Mouse (Mus musculus): ENCODE measurements at regions not wholly inside any gene's neighbourhood (a gene's known extent, or its start where the extent isn't known, plus 50 kb on each side); places are given as distances from the start of the nearest gene placed in this dataset.

DNA sequence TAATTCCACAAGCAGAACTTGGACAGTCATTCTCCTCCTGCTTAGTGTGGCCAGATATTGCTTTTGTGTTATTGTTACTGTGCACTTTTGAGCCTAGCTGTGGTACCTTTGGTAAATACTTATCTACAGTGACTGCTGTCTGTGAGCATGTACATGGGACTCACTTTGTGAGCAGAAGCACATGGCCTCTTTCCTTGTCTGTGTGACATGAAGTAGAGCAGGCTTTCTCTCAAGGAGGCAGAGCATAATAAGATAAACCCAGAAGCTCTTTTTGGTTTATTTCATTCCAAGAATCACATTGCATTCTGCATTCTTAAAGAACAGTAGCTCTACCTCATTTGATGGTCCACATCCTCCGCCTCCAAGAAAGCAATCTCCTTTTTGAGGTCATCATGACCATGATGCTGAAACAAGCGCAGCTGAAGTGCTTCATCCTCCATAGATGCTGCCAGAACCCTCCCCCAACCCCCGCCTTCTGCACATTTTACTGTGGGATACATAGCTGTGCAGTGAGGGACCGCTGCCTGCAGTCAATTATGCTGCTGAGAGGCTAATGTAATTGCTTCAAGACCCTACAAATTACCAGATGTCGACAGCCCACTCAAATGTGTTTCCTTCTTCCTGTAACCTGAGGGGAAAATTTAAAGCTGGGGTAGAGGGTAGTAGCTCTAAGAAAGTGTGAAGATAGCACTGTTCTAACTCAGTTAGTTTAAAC is 463.0 kb upstream of the Sphkap start:
- WGBS, result 51% methylated on average over 5 of the region's 5 CpGs
- no peak overlapping the region for H3K4me2 ChIP-seq
- no peak overlapping the region for H3K9ac ChIP-seq
- no peak for ATAC-seq (ENCODE audit: extremely low read depth, insufficient number of reproducible peaks, low FRiP score, low TSS enrichment)
- no peak overlapping the region for H3K4me3 ChIP-seq
- H3K27me3 ChIP-seq (replicated peaks), result no peaks in the 10 kb centered on the region
- H3K27ac ChIP-seq (replicated peaks), result no peak overlapping the region
- H3K36me3 ChIP-seq, result no peaks in the 10 kb centered on the region
- no peaks in the 10 kb centered on the region for H3K9me3 ChIP-seq
- H3K4me1 ChIP-seq, result no peaks in the 10 kb centered on the region

- ATAC-seq (ENCODE audit: extremely low read depth, insufficient number of reproducible peaks, low FRiP score, low TSS enrichment), result no peak
- Histone ChIP-seq H3K9ac (no peak overlapping the region), H3K4me2 (no peak overlapping the region), H3K4me1 (no peaks in the 10 kb centered on the region), H3K4me3 (no peak overlapping the region), H3K36me3 (no peaks in the 10 kb centered on the region), H3K27me3 (replicated peaks) (no peaks in the 10 kb centered on the region), H3K27ac (replicated peaks) (no peak overlapping the region), H3K9me3 (no peaks in the 10 kb centered on the region)
- WGBS, result 80% methylated on average over 2 of the region's 2 CpGs
These were observed 461.0 kb upstream of the Sphkap start for GRCm38 (mm10) chr1:83869046-83869445.

DNA sequence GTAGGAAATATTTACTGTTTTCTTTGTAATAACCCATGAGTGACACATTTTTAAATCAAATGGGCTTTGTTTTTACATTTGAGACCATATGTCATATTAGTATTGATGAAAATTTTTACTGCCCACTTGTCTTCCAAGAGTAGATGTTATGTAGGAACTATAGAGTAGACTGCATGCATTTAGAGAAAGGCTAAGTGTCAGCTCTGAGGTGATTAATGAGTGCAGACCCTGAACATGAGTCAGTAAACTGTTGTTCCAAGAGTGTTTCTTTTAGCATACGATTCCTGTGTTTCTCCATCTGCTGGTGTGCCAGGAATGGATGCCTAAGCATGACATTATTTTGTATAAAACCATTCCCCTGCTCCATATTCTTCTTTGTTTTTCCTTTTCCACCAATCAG is 454.5 kb upstream of the Sphkap start:
- H3K27me3 ChIP-seq (replicated peaks), result no peaks in the 10 kb centered on the region
- ATAC-seq (ENCODE audit: extremely low read depth, insufficient number of reproducible peaks, low FRiP score, low TSS enrichment), result no peak
- H3K4me1 ChIP-seq, result no peaks in the 10 kb centered on the region
- H3K27ac ChIP-seq (replicated peaks), result no peak overlapping the region
- no peak overlapping the region for H3K9ac ChIP-seq
- H3K4me3 ChIP-seq, result no peak overlapping the region
- 65% methylated on average over 1 of the region's 1 CpGs for WGBS
- H3K36me3 ChIP-seq, result no peaks in the 10 kb centered on the region
- no peak overlapping the region for H3K4me2 ChIP-seq
- H3K9me3 ChIP-seq, result no peaks in the 10 kb centered on the region

- Histone ChIP-seq H3K4me2 (no peak overlapping the region), H3K4me3 (no peak overlapping the region), H3K27ac (replicated peaks) (no peak overlapping the region), H3K36me3 (no peaks in the 10 kb centered on the region), H3K9me3 (no peaks in the 10 kb centered on the region), H3K9ac (no peak overlapping the region), H3K4me1 (no peaks in the 10 kb centered on the region), H3K27me3 (replicated peaks) (no peaks in the 10 kb centered on the region)
- ATAC-seq (ENCODE audit: extremely low read depth, insufficient number of reproducible peaks, low FRiP score, low TSS enrichment), result no peak
- WGBS, result 56% methylated on average over 3 of the region's 3 CpGs
These were observed 454.1 kb upstream of the Sphkap start for GRCm38 (mm10) chr1:83862128-83862527.

GRCm38 (mm10) chr1:83859732-83860424 is 451.9 kb upstream of the Sphkap start:
- WGBS, result 69% methylated on average over 3 of the region's 3 CpGs
- no peaks in the 10 kb centered on the region for H3K9me3 ChIP-seq
- no peak overlapping the region for H3K4me3 ChIP-seq
- no peak for ATAC-seq (ENCODE audit: extremely low read depth, insufficient number of reproducible peaks, low FRiP score, low TSS enrichment)
- H3K27ac ChIP-seq (replicated peaks), result no peak overlapping the region
- no peak overlapping the region for H3K9ac ChIP-seq
- no peaks in the 10 kb centered on the region for H3K36me3 ChIP-seq
- H3K4me1 ChIP-seq, result no peaks in the 10 kb centered on the region
- no peak overlapping the region for H3K4me2 ChIP-seq
- H3K27me3 ChIP-seq (replicated peaks), result no peaks in the 10 kb centered on the region

DNA sequence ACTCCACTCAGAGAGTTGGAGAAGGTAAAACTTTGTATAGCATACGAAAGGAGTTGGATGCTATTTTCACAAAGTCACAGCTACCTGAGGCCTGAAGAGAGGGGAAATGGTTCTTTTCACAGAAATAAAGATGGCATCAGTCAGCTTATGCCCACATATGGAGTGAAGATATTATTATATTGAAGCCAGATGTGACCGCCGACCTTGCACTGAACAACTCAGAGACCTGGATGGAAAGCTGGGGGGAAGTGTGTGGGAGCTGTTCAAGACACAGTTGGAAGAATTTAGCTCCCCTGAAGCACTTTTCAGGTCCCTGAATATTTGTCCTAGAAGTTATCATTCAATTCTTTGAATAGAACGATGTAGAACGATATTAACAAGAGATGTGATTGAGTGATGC is 446.0 kb upstream of the Sphkap start:
- Histone ChIP-seq H3K36me3 (no peaks in the 10 kb centered on the region), H3K4me2 (no peak overlapping the region), H3K9ac (no peak overlapping the region), H3K4me3 (no peak overlapping the region), H3K9me3 (no peaks in the 10 kb centered on the region), H3K27ac (replicated peaks) (no peak overlapping the region), H3K27me3 (replicated peaks) (no peaks in the 10 kb centered on the region), H3K4me1 (no peaks in the 10 kb centered on the region)
- ATAC-seq (ENCODE audit: extremely low read depth, insufficient number of reproducible peaks, low FRiP score, low TSS enrichment), result no peak
- 81% methylated on average over 5 of the region's 5 CpGs for WGBS

DNA sequence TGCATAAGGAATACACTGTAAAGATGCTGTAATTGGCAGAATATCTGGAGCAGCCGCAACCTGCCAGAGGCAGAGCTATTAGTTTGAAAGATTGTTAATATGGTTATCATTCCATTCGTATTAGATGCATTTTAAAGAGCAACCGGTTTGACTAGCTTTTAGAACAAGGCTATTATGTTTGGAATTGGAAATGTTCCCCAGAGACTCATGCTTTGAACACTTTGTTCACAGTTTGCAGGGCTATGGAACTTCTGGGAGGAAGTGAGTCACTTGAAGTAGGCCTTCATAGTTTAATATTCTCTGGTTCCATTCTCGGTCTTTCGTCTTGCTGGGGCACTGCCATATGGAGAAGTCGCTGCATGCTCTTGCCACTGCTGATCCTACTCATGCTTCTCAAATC is 443.1 kb upstream of the Sphkap start:
- no peaks in the 10 kb centered on the region for H3K4me1 ChIP-seq
- no peak overlapping the region for H3K4me2 ChIP-seq
- no peaks in the 10 kb centered on the region for H3K36me3 ChIP-seq
- H3K27me3 ChIP-seq (replicated peaks), result no peaks in the 10 kb centered on the region
- H3K27ac ChIP-seq (replicated peaks), result no peak overlapping the region
- no peaks in the 10 kb centered on the region for H3K9me3 ChIP-seq
- H3K4me3 ChIP-seq, result no peak overlapping the region
- ATAC-seq (ENCODE audit: extremely low read depth, insufficient number of reproducible peaks, low FRiP score, low TSS enrichment), result no peak
- H3K9ac ChIP-seq, result no peak overlapping the region
- WGBS, result 84% methylated on average over 6 of the region's 6 CpGs

- no peak overlapping the region for H3K9ac ChIP-seq
- H3K36me3 ChIP-seq, result no peaks in the 10 kb centered on the region
- no peak for ATAC-seq (ENCODE audit: extremely low read depth, insufficient number of reproducible peaks, low FRiP score, low TSS enrichment)
- no peaks in the 10 kb centered on the region for H3K27me3 ChIP-seq (replicated peaks)
- H3K4me2 ChIP-seq, result no peak overlapping the region
- no peak overlapping the region for H3K4me3 ChIP-seq
- no peak overlapping the region for H3K27ac ChIP-seq (replicated peaks)
- no peaks in the 10 kb centered on the region for H3K9me3 ChIP-seq
- WGBS, result 76% methylated on average over 2 of the region's 2 CpGs
- H3K4me1 ChIP-seq, result no peaks in the 10 kb centered on the region
These were observed 440.4 kb upstream of the Sphkap start for GRCm38 (mm10) chr1:83848414-83848813.

DNA sequence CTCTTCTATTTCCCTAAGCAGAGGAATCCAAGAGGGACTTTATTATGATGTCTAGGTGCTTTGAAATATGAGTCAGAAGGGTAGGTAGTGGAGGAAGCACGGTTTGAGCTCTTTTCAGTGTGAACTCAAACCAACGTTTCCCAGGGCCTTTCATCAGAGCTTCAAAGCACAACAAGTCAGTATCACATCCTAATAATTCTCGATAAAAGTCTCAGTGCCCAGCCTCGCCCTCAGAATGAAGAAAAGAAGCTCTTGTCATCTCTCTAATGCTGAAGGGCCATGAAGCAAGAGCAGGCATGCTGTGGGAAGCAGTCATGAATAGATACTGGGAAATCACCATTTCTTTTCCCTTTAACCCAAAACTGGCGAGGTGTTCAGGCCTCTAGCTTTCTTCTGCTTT is 440.0 kb upstream of the Sphkap start:
- Histone ChIP-seq H3K9ac (no peak overlapping the region), H3K4me1 (no peaks in the 10 kb centered on the region), H3K36me3 (no peaks in the 10 kb centered on the region), H3K9me3 (no peaks in the 10 kb centered on the region), H3K4me2 (no peak overlapping the region), H3K27ac (replicated peaks) (no peak overlapping the region), H3K27me3 (replicated peaks) (no peaks in the 10 kb centered on the region), H3K4me3 (no peak overlapping the region)
- WGBS, result 61% methylated on average over 5 of the region's 5 CpGs
- ATAC-seq (ENCODE audit: extremely low read depth, insufficient number of reproducible peaks, low FRiP score, low TSS enrichment), result no peak

- Histone ChIP-seq H3K4me3 (no peak overlapping the region), H3K27ac (replicated peaks) (no peak overlapping the region), H3K9ac (no peak overlapping the region), H3K27me3 (replicated peaks) (no peaks in the 10 kb centered on the region), H3K4me1 (no peaks in the 10 kb centered on the region), H3K9me3 (no peaks in the 10 kb centered on the region), H3K4me2 (no peak overlapping the region), H3K36me3 (no peaks in the 10 kb centered on the region)
- ATAC-seq (ENCODE audit: extremely low read depth, insufficient number of reproducible peaks, low FRiP score, low TSS enrichment), result no peak
- 62% methylated on average over 4 of the region's 4 CpGs for WGBS
These were observed 436.9 kb upstream of the Sphkap start for GRCm38 (mm10) chr1:83844827-83845379.

GRCm38 (mm10) chr1:83835965-83836364 is 428.0 kb upstream of the Sphkap start:
- no peaks in the 10 kb centered on the region for H3K27me3 ChIP-seq (replicated peaks)
- no peaks in the 10 kb centered on the region for H3K4me1 ChIP-seq
- H3K9ac ChIP-seq, result no peak overlapping the region
- no peak overlapping the region for H3K4me2 ChIP-seq
- H3K9me3 ChIP-seq, result no peaks in the 10 kb centered on the region
- WGBS, result 84% methylated on average over 6 of the region's 6 CpGs
- H3K36me3 ChIP-seq, result no peaks in the 10 kb centered on the region
- no peak overlapping the region for H3K27ac ChIP-seq (replicated peaks)
- no peak for ATAC-seq (ENCODE audit: extremely low read depth, insufficient number of reproducible peaks, low FRiP score, low TSS enrichment)
- no peak overlapping the region for H3K4me3 ChIP-seq

GRCm38 (mm10) chr1:83832946-83833345 is 424.9 kb upstream of the Sphkap start:
- H3K9ac ChIP-seq, result no peak overlapping the region
- no peaks in the 10 kb centered on the region for H3K36me3 ChIP-seq
- no peaks in the 10 kb centered on the region for H3K9me3 ChIP-seq
- H3K27me3 ChIP-seq (replicated peaks), result no peaks in the 10 kb centered on the region
- 50% methylated on average over 3 of the region's 3 CpGs for WGBS
- H3K27ac ChIP-seq (replicated peaks), result no peak overlapping the region
- no peak for ATAC-seq (ENCODE audit: extremely low read depth, insufficient number of reproducible peaks, low FRiP score, low TSS enrichment)
- H3K4me2 ChIP-seq, result no peak overlapping the region
- H3K4me3 ChIP-seq, result no peak overlapping the region
- H3K4me1 ChIP-seq, result no peaks in the 10 kb centered on the region

Data from heart, embryonic 13.5 days (tissue).